Mouse (Mus musculus) adrenal gland, postnatal 36 days (tissue): ENCODE results near the gene Sult2b1. TPM values are rescaled to one million over a fixed set of nuclear protein-coding genes. Genes with fewer than 3 reads are reported as not detected.
A peak's percentile ranks its signal among the peaks of the same experiment; 100 is the strongest.

Source experiments
- DNase-seq, 2 experiments: peaks; one replicate each; pipeline ENCODE4 v3.0.0; 2021; ENCODE audit warnings: mixed read lengths in 1 of 2
- total RNA-seq, 2 experiments: library from RNA; stranded (reverse); gene quantifications; 2 replicates each; pipeline ENCODE4 v1.2.3; 2021

Gene Sult2b1
- total RNA-seq, 2 experiments from 2014 or later: 1.1 to 1.4 TPM

DNA sequence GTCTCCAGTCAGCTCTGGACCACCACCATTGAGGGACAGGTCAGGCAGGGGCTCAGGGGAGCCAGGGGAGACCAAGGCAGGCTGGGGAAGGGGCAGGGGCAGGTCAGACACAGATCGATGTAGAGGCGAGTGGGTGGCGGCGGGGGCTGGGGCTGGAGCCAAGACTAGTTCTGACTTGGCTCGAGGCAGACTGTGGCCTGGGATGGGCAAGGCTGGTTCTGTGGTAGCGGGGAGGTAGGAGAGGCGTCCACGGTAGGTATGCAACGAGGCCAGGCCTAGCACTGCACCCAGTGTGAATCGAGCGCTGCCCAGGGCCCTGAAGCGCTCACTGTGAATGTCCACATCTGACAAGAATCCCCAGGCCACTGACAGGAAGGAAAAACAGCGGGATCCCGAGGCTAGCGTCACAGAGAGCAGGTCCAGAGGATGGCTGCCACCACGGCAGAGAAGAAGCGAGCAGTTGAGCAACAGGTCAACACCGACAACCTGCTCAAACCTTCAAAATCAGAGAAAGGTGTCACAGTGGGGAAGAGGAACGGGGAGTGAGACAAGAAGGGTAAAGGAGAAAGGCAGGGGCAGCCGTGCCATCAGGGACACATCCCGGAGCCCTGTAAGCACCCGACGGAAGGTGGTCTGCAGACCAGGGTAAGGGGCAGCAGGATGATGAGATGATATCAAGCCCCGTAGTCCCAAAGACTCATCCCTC lies 73.0 kb downstream of the Sult2b1 start:
- no peak for DNase-seq

DNA sequence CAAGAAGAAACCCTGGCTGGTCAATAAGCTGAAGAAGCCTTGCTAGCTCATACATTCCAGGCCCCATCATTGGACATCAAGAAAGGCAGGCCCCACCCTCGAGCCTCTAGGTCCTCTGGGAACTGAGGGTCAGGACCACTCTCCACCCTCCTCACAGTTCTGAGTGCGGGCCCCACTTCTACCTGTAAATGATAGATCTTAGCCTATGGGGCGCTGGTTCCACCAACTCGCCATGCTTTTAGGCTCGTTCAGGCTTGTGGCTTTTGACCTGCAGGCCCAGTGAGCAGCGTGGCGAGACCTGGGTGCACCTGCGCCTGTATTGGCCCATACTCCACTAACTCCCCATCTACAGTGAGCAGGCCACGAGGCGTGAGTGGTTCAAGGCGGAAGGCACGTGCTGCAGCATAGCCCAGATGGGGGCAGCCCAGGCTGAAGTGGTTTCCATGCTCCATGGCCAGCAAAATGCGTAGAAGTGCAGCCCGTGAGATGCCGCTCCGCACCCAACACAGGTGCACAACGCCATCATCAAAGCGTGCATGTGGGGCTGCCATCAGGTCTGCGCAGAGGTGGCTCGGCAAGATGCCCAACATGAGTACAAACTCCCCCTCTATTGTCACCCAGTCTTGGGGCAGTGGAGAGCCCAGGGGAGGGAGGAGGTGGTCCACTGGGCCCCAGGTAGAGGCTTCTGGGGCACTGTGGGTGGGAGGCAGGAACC lies 73.8 kb downstream of the Sult2b1 start:
- DNase-seq: peak; percentile 50 to 56

DNA sequence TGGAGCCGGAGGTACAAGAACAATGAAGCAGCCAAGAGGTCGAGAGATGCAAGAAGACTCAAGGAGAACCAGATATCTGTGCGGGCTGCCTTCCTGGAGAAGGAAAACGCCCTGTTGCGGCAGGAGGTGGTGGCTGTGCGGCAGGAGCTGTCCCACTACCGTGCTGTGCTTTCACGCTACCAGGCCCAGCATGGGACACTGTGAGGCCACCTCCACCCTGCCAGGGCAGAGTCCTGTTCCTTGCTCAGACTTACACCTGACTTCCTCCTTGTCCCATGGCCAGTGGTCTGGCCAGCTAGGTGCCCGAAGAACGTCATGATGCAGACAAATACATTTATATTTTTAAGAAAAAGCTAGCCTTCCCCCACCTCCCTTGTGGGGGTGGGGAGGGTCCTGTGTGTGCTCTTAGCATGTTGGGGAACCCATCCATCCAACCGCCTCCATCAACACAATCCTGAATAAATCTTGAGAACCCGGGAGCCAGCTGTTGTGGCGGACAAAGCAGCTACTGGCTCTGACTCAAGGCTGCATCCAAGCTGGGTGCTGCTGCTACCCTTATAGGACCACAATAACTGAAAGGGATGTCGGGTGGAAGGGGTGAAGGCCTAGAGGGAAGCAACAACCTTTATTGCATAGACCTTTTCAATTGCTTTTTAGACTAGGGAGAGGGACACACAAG lies 74.7 kb downstream of the Sult2b1 start:
- no peak for DNase-seq

DNA sequence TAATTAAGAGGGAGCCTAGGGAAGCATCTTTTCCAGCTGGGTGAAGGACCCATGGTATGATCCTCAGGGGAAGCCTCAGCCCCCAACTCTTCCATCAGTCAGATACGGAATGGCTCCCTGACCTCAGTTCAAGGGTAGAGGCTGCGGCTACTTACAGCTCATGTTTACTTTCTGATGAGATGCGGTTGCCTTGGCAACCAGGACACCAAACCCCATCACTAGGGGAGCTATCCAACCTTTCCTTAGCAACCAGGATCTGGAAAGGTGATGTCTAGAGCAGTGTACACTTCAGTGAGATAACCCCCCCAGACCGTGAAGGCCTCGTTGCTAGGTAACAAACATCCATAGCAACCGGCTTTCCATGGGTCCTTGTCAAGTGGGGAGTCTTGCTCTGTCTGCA lies 75.4 kb downstream of the Sult2b1 start:
- no peak for DNase-seq

DNA sequence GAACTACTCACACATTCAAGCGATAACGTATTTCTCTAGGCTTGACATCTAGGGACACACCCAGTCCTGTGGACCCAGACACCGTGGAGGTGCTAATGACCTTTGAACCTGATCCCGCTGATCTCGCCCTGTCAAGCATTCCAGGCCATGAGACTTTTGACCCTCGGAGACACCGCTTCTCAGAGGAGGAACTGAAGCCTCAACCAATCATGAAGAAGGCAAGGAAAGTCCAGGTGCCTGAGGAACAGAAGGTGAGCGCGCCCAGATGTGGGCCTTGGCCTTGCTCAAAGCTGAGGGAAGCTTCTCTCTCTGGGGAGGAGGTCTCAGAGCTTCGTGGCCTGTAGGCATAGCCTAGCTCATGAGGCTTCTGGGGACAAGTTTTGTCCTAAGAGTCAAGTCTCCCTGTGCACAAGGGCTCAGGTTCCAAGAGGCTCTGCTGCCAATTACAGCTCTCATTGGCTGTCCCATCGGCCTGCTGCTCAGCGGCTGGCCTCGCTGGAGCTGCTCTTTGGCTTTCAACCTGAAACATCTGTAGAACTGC lies 76.2 kb downstream of the Sult2b1 start:
- peak in 1 of 2 experiments; percentile 44 for DNase-seq

DNA sequence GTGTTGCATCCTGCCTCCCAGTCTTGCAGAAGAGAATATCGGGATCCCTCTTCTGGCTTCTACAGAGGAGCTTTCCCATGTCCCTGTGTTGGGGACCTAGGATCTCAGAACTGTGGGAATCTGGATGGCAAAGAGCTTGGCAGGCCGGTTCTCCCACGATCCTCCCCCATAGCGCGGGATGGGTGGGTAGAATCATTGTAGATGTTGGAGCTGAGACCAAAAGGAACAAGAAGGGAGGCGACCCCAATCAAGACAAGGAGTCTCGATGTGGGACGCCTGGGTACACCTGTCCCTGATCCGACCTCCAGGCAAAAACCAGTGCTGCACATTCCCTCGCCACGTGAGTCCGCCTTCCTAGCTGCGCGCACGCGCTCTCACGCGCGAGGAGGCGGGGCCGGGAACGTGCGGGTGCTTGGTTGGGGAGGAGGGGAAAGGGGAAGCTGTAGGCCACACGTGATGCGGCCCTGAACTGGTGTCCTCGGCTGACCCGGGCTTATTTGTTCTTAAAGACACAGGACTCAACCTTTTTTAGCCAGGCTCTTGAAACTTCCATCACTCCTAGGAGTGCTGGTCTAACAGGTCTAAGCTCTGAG lies 77.0 kb downstream of the Sult2b1 start:
- DNase-seq: peak; percentile 98 to 99

DNA sequence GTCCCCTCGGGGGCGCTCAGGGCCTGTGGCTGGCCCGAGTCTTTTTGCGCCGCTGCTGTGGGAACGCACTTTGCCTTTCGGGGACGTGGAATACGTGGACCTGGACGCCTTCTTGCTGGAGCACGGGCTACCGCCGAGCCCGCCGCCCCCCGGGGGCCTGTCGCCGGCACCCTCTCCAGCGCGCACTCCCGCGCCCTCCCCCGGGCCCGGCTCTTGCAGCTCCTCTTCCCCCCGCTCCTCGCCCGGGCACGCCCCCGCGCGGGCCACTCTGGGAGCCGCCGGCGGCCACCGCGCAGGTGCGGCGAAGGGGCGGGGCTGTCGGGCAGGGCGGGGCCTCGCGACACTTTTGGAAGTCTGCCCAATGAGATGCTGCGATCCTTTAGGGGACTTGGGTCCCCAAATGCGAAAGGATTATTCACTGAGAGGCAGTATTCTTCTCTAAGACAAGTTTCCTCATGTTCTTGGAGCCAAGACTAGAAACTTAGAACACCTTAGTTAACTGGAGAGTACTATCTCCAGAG lies 77.7 kb downstream of the Sult2b1 start:
- DNase-seq: peak; percentile 93 to 96

DNA sequence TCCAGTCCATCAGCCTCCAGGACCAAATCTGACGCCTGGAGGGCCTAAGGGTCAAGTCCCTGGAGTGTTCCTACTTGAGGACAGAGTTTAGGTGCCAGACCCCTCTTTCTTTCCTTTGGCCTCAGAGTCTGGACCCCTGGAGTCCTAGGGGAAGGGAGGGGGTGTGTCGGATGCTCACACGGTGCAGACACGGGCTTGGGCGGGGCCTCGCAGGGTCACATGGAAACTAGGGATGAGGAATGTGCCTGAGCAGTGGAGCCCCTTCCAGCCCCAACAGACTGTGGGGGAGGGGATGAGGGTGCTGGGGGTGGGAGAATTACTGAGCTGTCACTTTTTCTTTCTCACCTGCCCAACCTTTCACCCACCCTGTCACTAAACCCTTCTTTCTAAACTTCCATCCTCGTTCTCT lies 78.6 kb downstream of the Sult2b1 start:
- DNase-seq: peak; percentile 92 to 94

DNA sequence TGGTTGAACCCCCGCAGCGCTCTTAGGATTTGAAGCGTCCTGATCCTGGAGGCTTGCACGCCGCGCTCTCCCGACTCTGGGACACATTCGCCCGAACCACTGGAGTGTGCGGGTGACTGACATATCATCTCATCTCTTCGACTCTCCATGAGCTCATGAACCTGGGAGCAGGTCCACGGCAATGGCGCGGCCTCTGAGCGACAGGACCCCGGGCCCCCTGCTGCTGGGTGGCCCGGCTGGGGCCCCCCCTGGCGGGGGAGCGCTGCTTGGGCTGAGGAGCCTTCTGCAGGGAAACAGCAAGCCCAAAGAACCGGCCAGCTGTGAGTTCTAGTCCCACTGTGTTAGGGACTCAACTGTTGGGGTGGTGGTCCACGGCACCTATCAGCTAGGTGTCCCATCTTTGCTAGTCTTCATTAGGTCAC lies 79.0 kb downstream of the Sult2b1 start:
- DNase-seq: peak in 1 of 2 experiments; percentile 57

DNA sequence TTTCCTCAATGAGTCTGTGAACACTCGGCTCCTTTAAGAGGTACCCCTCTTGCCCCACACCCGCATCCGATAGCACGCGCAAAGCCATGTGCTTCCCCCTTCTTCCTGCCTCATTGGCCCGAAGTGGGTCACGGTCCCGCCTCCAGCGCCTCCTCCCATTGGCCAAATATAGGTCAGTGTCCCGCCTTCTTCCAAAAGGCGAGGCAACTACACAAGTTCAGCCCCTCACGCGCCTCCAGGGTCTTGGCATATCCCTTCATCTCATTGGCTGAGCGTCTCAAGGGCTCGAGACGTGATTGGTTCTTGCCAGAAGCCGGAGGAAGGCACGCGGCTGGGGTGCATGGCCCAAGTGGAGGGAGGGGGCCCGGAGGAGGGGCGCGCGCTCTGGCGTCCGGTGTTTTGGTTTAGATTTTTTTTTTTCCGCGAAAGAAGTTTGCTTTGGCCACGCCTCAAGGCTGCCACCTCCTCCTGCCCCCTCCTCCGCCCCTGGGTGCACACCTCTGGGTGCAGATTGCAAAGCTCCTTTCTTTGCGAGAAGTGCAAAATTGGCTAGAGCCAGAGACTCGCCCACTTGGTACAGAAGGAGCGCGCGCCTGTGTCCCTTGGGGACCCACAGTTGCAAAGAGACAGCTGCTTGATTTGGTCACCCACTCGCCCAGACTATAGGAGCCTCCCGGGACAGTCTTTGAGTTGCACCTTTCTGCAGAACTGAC lies 79.6 kb downstream of the Sult2b1 start, which contains the start of gene Dbp:
Gene Dbp (plus strand): TSS at position 359 of the 713 bp plus-strand sequence.
- DNase-seq: peak; percentile 97 to 99

DNA sequence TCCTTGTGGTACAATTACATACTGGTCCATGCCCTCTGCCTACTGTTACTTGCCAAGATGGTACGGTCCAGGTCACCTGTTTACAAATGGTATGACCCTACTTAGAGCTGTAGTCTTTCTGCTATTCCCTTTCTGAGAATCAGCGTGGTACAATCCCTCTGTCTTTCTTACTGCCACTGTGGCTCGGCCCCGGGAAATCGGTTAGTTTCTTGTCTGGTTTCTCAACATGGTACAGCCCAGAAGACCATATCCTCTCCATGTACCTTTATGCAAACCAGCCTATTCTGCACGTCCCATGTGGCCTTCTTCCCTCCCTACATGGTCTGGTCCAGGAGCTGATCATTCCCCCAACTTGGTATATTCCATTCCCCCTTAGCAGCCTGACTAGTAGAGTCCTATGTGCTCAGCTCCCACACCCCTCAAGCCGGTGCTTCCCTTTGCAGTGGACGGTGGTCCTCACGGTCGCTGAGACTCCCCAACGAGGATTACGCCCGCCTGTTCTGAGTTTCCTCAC lies 80.4 kb downstream of the Sult2b1 start:
- DNase-seq: peak in 1 of 2 experiments; percentile 61

DNA sequence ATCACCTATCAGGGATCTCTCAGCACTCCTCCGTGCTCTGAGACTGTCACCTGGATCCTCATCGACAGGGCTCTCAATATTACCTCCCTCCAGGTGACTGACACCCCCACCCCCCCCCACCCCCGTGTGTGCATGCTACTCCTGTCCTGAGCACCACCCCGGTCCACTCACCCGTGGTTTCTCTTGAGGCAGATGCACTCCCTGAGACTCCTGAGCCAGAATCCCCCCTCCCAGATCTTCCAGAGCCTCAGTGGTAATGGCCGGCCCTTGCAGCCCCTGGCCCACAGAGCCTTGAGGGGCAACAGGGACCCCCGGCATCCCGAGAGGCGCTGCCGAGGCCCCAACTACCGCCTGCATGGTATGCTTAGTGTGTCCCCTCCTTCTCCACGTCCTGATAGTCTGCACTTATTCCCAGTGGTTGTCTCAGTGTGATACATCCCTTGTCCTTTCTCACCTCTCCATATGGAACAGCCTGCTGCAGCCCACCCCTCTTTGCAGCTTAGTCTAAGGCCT lies 80.9 kb downstream of the Sult2b1 start:
- DNase-seq: no peak

DNA sequence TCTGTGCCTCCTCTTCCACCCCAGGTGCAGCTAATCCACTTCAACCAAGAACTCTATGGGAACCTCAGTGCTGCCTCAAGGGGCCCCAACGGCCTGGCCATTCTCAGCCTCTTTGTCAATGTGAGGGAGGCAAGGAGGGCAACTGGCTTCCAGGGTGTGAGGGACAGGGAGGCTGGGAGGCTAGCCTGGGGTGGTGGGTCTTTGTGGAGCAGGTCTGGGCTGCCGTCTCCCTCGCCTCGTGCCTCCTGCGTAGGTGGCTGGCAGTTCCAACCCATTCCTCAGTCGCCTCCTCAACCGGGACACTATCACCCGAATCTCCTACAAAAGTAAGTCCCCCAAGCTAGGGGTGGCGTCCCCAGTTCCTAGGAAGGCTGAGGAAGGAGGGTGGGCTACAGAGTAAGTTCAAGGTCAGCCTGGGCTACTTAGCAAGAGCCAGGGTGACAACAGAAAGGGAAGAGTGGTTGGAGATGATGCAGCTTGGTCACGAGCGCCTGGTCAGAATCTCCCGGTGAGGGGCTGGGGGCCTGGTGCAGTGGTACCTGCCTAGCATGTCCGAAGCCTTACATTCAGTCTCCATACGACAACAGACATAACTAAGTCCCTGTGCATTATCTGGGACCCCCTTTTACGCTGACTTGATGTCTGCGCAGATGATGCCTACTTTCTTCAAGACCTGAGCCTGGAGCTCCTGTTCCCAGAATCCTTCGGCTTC lies 81.5 kb downstream of the Sult2b1 start:
- no peak for DNase-seq

DNA sequence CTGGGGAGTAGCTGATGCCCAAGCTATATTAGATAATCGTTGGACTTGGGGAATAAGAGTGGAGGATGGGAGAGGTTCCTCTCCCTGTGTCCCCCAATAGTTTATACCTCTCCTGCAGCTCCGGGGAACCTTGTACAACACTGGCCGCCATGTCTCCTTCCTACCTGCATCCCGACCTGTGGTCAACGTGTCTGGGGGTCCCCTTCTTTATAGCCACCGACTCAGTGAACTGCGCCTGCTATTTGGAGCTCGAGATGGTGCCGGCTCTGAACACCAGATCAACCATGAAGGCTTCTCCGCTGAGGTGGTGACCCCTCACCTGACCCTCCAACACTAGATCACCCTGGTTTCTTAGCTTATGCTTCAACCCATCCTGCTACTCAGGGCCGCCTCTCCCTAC lies 82.2 kb downstream of the Sult2b1 start:
- no peak for DNase-seq

DNA sequence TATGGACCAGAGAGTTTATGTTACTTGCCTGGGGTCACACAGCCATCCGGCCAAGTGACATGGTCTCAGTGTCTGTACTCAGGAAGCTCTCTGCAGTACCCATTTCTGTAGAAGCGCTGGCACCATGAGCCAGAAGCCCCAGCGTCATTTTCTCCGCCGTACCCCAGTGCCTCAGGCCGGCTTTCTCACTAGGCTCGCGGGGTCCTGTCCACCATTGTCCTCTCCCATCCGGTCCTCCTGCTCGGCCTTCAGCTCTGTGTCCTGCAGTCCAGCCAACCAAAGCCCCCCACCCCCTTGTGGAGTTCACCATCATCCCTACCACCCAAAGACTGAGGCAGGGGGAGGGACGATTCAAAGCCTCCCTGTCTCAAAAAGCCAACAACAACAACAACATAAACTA lies 82.9 kb downstream of the Sult2b1 start:
- DNase-seq: no peak

DNA sequence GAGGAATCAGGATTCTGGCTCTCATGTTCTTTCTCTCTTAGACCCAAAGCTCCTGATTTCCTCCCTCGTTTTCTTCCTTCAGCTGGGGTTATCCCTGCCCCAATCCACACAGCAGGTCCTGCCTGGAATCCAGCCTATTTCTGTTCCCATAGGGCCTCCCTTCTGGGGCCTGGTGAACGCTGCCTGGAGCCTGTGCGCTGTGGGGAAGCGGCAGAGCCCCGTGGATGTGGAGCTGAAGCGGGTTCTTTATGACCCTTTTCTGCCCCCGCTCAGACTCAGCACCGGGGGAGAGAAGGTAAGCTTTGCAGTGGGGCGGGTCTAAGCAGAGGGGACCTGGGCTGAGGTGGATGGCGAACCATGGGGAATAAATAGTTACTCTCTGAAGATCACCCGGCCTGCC lies 83.4 kb downstream of the Sult2b1 start:
- peak in 1 of 2 experiments; percentile 49 for DNase-seq

DNA sequence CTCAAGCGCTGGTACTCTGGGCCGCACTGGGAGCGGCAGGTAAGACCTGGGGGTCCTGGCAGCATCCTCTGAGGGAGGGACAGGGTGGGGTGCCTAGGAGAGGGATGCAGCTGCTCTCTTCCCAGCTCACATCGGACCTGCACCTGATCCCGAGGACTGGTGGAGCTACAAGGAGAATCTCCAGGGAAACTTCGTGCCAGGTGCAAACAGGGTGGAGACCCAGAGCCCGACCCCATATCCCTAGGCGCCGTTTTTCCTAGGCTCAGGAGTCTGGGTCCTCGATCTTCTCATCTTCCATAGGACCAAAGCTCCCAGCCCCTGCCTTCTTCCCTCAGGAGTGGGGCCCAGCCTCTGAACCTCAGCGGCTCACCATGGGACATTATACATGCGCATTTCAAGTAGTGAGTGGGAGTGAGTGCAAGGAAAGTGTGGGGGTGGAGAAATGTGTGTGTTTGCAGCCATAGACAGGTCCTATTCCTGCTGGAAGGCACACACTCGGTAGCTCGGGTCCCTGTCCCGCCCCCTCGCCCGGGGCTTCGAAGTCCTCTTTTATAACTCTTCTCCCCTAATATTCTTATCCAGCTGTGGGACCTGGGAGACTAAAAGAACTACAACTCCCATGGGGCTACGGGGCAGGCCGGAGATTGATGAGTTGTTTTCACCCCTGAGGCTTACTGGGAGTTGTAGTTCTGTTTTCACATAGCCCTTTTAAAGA lies 84.0 kb downstream of the Sult2b1 start:
- DNase-seq: peak; percentile 78 to 87

DNA sequence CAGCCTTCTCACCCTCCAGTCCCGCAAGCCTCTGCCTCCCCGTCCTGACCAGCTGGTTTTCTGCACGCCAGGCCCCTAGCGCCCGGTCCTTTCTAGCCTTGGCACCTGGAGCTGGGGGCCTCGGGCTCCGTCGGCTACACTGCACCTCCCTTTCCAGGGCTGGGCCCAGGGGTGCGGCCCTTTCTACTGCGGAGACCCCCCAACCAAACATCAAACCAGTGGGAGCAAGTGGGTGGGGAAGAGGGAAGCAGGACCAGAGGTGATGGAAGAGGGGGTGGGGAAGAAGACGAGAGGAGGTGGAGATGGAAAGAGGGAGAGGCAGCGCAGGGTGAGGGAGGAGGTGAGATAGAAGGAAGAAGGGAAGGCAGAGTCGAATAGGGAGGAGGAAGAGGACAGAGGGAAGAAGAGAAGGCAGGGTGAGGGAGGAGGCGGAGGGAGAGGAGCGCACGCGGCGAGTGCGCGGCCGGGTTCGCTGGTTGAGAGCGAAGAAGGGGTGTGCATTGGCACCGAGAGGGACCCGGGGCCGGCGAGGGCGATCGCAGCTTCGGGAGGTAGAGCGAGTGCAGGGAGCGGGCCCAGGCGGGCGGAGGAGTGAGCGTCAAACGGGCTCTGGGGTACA lies 84.8 kb downstream of the Sult2b1 start, which contains the start of gene Car11:
Gene Car11 (plus strand): TSS at position 321 of the 619 bp plus-strand sequence.
- DNase-seq: peak in 1 of 2 experiments; percentile 35

DNA sequence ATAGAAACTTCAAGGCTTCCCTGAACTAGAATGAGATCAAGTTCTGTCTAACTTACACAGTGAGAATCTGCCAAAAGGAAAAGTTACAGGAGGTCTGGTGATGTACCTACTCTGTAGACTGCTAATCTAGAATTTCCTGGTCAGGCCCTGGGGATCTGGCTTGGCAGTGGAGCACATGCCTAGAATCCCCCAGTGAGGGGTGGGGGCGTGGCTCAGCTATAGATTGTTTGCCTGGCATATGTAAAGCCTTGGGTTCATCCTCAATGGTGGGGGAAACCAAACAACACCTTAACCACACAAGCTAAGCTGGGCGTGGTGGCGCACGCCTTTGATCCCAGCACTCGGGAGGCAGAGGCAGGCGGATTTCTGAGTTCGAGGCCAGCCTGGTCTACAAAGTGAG lies 86.6 kb downstream of the Sult2b1 start:
- DNase-seq: no peak
